Mouse (Mus musculus): ENCODE measurements around the gene Elovl6. TPM values are rescaled to one million over a fixed set of nuclear protein-coding genes. Genes with fewer than 3 reads are reported as not detected.
A peak's percentile ranks its signal among the peaks of the same experiment; 100 is the strongest.

The Elovl6 gene
- total RNA-seq, 2 experiments from 2014 or later, result 13.2 to 24.6 TPM

- no peak for ATAC-seq (replicated peaks; ENCODE audit: poor library complexity, severe bottlenecking)
Observed at GRCm38 (mm10) chr3:129682389-129682788, 150.2 kb downstream of the Elovl6 start.

GRCm38 (mm10) chr3:129683060-129683679, 151.0 kb downstream of the Elovl6 start:
- no peak; the same call in 1 of the 2 replicates for ATAC-seq (replicated peaks; ENCODE audit: poor library complexity, severe bottlenecking)

DNA sequence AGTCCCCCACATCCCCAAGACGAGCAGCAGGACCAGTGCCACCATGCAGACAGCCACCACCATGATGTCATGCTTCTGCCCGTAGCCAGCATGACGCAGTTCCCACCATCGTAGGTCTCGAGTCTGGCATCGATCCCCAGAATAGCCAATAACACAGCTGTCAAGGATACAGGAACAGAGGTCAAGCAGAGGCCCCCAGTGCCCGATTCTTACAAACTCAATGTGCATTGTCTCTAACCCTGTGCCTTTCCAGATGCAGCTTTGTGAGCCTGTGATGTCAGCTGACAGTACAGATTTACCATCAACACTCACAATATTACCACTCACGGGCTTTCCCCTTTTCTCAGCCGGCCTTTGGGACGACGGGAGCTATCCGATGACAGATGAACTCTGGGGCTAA, 154.0 kb downstream of the Elovl6 start:
- no peak for ATAC-seq (replicated peaks; ENCODE audit: poor library complexity, severe bottlenecking)

DNA sequence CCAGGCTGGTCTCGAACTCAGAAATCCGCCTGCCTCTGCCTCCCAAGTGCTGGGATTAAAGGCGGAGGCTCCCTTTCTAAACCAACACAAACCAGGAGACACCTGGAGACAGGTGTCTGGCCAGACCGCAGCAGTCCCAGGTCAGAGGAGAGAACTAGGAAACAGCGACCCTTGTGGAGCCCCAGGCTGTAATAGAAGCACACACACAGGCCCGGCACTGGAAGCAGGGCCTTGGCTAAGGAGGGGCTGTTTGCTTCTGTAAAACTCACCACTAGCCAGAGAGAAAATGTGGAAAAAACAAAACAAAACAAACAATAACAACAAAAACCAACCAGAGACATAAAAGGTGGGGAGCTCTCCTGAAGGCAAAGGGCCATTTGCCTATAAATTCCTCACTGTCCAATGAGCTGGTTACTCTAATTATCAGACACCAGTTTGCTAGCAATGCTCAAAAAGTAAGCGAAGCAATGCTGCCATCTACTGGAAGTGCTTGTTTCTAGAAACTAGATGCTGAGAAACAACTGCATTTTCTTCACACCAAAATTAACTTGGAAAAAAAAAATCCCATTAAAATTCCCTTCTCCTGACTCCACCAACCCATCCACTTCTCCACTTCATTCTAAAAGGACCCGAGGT, 154.7 kb downstream of the Elovl6 start:
- peak; percentile 76 for ATAC-seq (replicated peaks; ENCODE audit: poor library complexity, severe bottlenecking)

DNA sequence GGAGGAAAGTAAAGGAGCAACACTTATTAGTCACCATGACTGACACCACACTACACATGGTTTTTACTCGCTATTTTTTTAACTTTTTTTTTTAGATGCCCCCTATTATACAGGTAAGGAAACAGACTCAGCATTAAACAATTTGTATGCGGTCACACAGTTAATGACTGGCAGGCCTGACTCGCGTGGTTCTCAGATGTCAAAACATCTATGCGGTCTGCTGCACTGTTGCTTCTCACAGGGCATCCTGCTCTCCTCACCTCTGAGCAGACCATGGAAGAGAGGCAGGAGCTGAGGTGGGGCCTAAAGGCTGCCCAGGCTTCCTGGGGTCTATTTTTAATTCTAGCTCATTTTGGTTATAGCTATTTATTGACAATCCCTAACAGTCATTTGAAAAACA, 155.3 kb downstream of the Elovl6 start:
- ATAC-seq (replicated peaks; ENCODE audit: poor library complexity, severe bottlenecking), result no peak

Other genes starting within 250 kb of the Elovl6 start
- not detected in 2 replicates for gene Enpep, start 199.6 kb upstream of the Elovl6 start, total RNA-seq (2014; fragmentation: Nextera tagmentation)
- gene Enpep, start 199.6 kb upstream of the Elovl6 start, total RNA-seq (2017), result not detected in 2 replicates
- gene Egf, start 223.0 kb downstream of the Elovl6 start, total RNA-seq (2014; fragmentation: Nextera tagmentation), result 3.8 and 6.1 TPM in 2 replicates
- 1.5 and 1.7 TPM in 2 replicates for gene Egf, start 223.0 kb downstream of the Elovl6 start, total RNA-seq (2017)